Mouse (Mus musculus) kidney, adult 9 months (tissue): ENCODE measurements around the gene Gm2244.
"Not testable (repeated sequence)": the region's sequence is repeated elsewhere in the genome, so short reads cannot be mapped to it uniquely, and the experiment has no call there.

Experiments
- DNase-seq: peaks from one replicate; pipeline ENCODE4 v3.0.0; 2022

The Gm2244 gene

GRCm38 (mm10) chr14:19549863-19550262 is at the start of gene Gm2244:
Gene Gm2244, minus strand, starts transcription at chr14:19549963.
- not testable (repeated sequence) for DNase-seq

DNA sequence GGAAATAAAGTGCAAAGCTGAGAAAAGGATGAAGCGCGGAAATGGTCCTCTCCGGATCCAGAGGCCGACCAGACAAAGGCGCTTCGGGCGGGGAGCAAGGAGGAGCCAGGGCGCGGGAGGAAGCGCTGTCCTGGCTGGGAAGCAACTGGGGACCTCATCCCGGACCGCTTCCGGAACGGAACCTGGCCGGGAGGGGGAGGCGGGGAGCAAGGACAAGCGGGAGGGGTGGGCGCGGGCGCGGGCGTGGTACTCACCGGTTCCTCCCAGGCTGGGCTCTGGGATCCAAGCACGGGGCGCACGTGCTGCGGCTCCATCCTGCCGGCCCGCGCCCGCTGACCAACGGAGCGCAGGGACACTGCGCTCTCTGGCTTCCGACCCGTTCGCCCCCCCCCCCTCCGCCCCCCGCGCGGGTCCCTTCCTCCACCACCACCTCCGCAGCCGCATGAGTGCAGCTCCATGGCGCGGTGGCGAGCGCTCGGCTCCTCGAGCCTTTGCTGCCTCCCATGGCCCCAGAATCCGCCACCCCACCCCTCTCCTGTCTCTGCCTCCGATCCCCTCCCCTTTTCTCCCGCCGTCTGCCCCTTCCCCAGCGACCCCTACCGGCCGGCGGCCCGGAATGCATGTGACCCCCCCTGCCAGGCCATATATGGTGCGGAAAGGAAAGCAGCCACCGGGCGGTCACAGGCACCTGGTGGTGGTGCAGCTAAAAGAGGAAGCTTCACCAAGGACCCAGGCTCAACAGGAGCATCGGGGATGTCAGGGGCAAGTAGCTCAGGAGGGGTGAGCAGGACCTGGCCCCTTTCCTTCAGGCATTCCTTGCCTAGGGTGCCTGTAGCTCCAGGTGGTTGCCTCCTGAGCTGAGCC is 35.3 kb upstream of the Gm2244 start, which contains the start of gene Gm2237:
Gene Gm2237, minus strand, starts transcription at position 332 of the 864 bp plus-strand sequence.
- peak; percentile 26 for DNase-seq
